Mouse (Mus musculus): Measurements from ENCODE around the gene Ccdc171. TPM values are rescaled to one million over a fixed set of nuclear protein-coding genes. Genes with fewer than 3 reads are reported as not detected.

The Ccdc171 gene
- polyA plus RNA-seq (2012; rRNA removed): 1.4 and 1.7 TPM in 2 replicates

DNA sequence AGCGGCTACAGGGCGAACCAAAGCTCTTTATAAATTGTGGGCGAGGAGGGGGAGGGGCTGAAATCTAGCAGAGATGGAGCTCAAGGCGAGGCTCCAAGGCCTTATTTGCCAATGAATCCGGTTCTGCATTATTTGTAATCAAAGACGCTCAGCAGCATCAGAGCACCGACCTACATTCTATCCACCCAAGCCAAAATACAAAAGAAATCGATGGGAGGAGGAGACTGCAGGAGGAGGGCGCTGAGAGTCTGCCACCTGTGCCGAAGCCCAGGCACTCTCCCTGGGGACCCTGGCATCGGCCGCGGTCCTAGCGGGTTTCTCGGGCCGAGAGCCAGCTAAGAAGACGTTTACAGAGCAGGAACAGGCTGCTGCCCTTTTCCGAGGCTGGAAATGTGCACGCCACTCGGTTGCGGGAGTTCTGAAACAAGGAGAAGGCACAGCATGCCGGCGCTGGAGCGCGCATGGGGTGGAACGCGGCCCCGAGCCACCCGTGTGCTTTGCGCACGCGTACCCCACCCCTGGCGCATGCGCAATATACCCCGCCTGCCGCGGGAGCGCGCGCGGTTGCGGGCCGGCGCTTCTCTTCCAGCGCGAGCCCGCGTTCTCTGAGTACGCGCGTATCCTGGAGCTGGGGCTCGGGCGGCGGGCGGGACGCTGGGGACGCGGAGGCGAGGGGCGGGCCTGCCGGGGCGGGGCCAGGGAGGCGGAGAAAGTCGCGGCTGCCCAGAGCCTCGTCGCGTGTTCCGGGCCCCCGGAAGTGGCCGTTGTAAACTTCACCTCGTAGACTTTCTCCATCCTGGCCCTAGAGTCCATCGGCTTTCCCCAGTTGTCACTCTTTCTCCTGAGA lies at the start of gene Ccdc171:
Gene Ccdc171 (plus strand): TSS at position 703 of the 847 bp plus-strand sequence.

DNA sequence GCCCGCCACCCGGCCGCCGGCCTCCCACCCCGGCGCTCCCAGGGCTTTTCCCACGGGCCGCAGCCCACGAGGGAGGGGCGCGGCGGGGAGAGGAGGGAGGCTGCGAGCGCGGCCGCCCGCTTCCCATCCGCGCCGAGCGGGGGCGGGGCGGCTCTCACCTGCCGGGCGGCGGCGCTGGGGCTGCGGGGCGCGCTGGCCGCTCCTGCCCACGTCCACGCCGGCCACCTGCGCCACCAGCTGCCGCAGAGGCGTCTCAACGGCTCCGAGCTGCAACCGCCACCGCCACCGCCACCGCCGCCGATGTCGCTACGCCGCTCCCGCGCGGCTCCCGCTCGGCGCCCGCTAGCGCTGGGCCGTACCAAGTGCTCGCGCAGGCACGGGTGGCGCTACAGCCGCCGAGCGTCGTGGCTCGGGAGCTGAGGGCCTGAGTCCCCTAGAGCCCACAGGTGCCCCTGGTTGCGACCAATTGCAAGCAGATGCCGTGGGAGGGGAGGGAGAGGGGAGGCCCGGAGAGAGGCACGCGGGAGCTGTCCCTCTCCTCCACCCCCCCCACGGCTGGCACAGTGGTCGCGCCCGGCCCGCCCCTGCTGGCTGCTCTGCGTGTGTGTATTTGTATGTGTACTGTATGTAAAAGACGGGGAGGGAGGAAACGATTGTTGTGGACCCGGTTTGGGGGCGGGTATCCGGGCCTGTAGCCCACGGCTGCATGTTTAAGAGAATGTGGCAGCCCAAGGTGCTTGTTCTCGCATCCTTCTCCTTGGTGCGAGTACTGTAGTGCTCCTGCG lies 39.0 kb upstream of the Ccdc171 start, which contains the start of gene Psip1:
Gene Psip1 (minus strand): TSS at position 343 of the 785 bp plus-strand sequence.

Other genes with a start within 250 kb of the Ccdc171 start
- gene Ttc39b, start 201.3 kb upstream of the Ccdc171 start, polyA plus RNA-seq (2012; rRNA removed): 3.1 and 3.2 TPM in 2 replicates
- gene Snapc3, start 107.8 kb upstream of the Ccdc171 start, polyA plus RNA-seq (2012; rRNA removed): 22.9 and 29.3 TPM in 2 replicates
- gene Psip1, start 39.1 kb upstream of the Ccdc171 start, polyA plus RNA-seq (2012; rRNA removed): 95.4 and 106 TPM in 2 replicates